ENCODE assay signal across 17 mouse cellular contexts in genomic region chr4:47093647-47094046, GRCm38 (mm10). TPM values are rescaled to one million over a fixed set of nuclear protein-coding genes. Genes with fewer than 3 reads are reported as not detected.
DNase-seq lines count a peak whose midpoint lies in the region; ATAC-seq and TF ChIP-seq lines count a peak whose summit lies in the region.
"Had no signal": no experiment of that assay in that cellular context is flagged by ENCODE, and none has a peak within 500 bp of the region (broad histone marks: within the 10 kb centered on the region; RNA-seq: fewer than 3 reads in every experiment).

No protein-coding gene starts in this region.

- no peaks in the 10 kb centered on the region for H3K36me3 ChIP-seq in forebrain, embryonic 12.5 days (replicated peaks)
- H3K36me3 ChIP-seq in forebrain, postnatal 0 days (ENCODE audit: insufficient read depth), result no peaks in the 10 kb centered on the region
- no peaks in the 10 kb centered on the region for H3K36me3 ChIP-seq in neural tube, embryonic 15.5 days
- H3K36me3 ChIP-seq in midbrain, embryonic 13.5 days, result no peaks in the 10 kb centered on the region
- H3K36me3 ChIP-seq: limb, embryonic 12.5 days; liver, embryonic 15.5 days; stomach, embryonic 15.5 days had no signal

- intact Hi-C loops in gastrocnemius, postnatal 36 days (cut with DNase I), result no loop called here

- H3K4me1 ChIP-seq in forebrain, embryonic 12.5 days, result peaks cover 23% of the 10 kb centered on the region
- H3K4me1 ChIP-seq in forebrain, postnatal 0 days (ENCODE audit: insufficient read depth), result no peaks in the 10 kb centered on the region
- H3K4me1 ChIP-seq in neural tube, embryonic 15.5 days, result peaks cover 22% of the 10 kb centered on the region
- peaks cover 24% of the 10 kb centered on the region for H3K4me1 ChIP-seq in midbrain, embryonic 13.5 days (replicated peaks)
- H3K4me1 ChIP-seq: liver, embryonic 15.5 days had no signal

- no peak overlapping the region for H3K4me3 ChIP-seq in forebrain, embryonic 12.5 days (replicated peaks)
- no peak overlapping the region for H3K4me3 ChIP-seq in forebrain, postnatal 0 days (ENCODE audit: low read depth, low read length)
- H3K4me3 ChIP-seq in neural tube, embryonic 15.5 days (replicated peaks), result no peak overlapping the region
- no peak overlapping the region for H3K4me3 ChIP-seq in midbrain, embryonic 13.5 days (replicated peaks)
- H3K4me3 ChIP-seq: liver, embryonic 15.5 days had no signal

- H3K27ac ChIP-seq in forebrain, embryonic 12.5 days, result no peak overlapping the region
- no peak overlapping the region for H3K27ac ChIP-seq in forebrain, postnatal 0 days (ENCODE audit: low read depth, low read length)
- no peak overlapping the region for H3K27ac ChIP-seq in neural tube, embryonic 15.5 days (replicated peaks)
- H3K27ac ChIP-seq in midbrain, embryonic 13.5 days, result no peak overlapping the region
- H3K27ac ChIP-seq: limb, embryonic 12.5 days; liver, embryonic 15.5 days; stomach, embryonic 15.5 days had no signal

- ATAC-seq in forebrain, embryonic 12.5 days (ENCODE audit: low FRiP score), result 0 out of 2 replicates have a peak, but pooled peaks have one; percentile 53
- no peak for ATAC-seq in forebrain, postnatal 0 days
- no peak for ATAC-seq in neural tube, embryonic 15.5 days (ENCODE audit: low FRiP score)
- ATAC-seq in midbrain, embryonic 13.5 days, result peak; percentile 51
- ATAC-seq: inflammation-experienced regulatory T-cells, adult 6 months had no signal

- peaks cover 40% of the 10 kb centered on the region for H3K27me3 ChIP-seq in forebrain, embryonic 12.5 days
- H3K27me3 ChIP-seq in forebrain, postnatal 0 days (ENCODE audit: insufficient read depth, low read length), result 0 out of 2 replicates have a peak, but pooled peaks cover 8% of the 10 kb centered on the region
- peaks cover 25% of the 10 kb centered on the region for H3K27me3 ChIP-seq in neural tube, embryonic 15.5 days (replicated peaks)
- H3K27me3 ChIP-seq in midbrain, embryonic 13.5 days, result peaks cover 56% of the 10 kb centered on the region

- TF ChIP-seq CTCF in forebrain, postnatal 0 days (IDR thresholded peaks at IDR 0.05; ENCODE audit: low read depth), result no peak

- H3K9me3 ChIP-seq in forebrain, embryonic 12.5 days, result no peaks in the 10 kb centered on the region
- no peaks in the 10 kb centered on the region for H3K9me3 ChIP-seq in forebrain, postnatal 0 days (ENCODE audit: low read length)
- H3K9me3 ChIP-seq in neural tube, embryonic 15.5 days (replicated peaks), result no peaks in the 10 kb centered on the region
- no peaks in the 10 kb centered on the region for H3K9me3 ChIP-seq in midbrain, embryonic 13.5 days
- H3K9me3 ChIP-seq: limb, embryonic 12.5 days; liver, embryonic 15.5 days; stomach, embryonic 15.5 days had no signal

- no peak for DNase-seq in forebrain, postnatal 0 days
- peak; percentile 40 for DNase-seq in neural tube, embryonic 10.5 days (ENCODE audit: extremely low spot score, low spot score)
- DNase-seq in gastrocnemius, postnatal 36 days, result no peak
- no peak for DNase-seq in ovary, adult 18-20 months (ENCODE audit: low spot score)
- no peak for DNase-seq in urinary bladder, postnatal 10 days (ENCODE audit: low spot score)
- DNase-seq: adrenal gland, postnatal 10 days; cerebellum, postnatal 10 days; kidney, postnatal 25 days; thymus, postnatal 25 days had no signal

- 19% methylated on average over 6 of the region's 6 CpGs for WGBS in forebrain, embryonic 12.5 days
- 33% methylated on average over 6 of the region's 6 CpGs for WGBS in forebrain, postnatal 0 days
- WGBS in neural tube, embryonic 15.5 days, result 27% methylated on average over 6 of the region's 6 CpGs
- WGBS in midbrain, embryonic 13.5 days, result 15% methylated on average over 6 of the region's 6 CpGs

- no peak overlapping the region for H3K9ac ChIP-seq in forebrain, embryonic 12.5 days
- H3K9ac ChIP-seq in forebrain, postnatal 0 days, result no peak overlapping the region
- no peak overlapping the region for H3K9ac ChIP-seq in neural tube, embryonic 15.5 days (replicated peaks)
- no peak overlapping the region for H3K9ac ChIP-seq in midbrain, embryonic 13.5 days (replicated peaks)
- H3K9ac ChIP-seq: limb, embryonic 12.5 days; liver, embryonic 15.5 days; stomach, embryonic 15.5 days had no signal

- no peak overlapping the region for H3K4me2 ChIP-seq in forebrain, embryonic 12.5 days
- H3K4me2 ChIP-seq in forebrain, postnatal 0 days (ENCODE audit: low read depth), result no peak overlapping the region
- no peak overlapping the region for H3K4me2 ChIP-seq in neural tube, embryonic 15.5 days
- H3K4me2 ChIP-seq in midbrain, embryonic 13.5 days (replicated peaks), result no peak overlapping the region; the same call in 1 of the 2 replicates
- H3K4me2 ChIP-seq: liver, embryonic 15.5 days had no signal

RNA-seq across cellular contexts. Expression of gene Galnt12, which starts 1.9 kb away (rescaled TPM):
- polyA plus RNA-seq in forebrain, embryonic 12.5 days (2016; fragmentation: Nextera tagmentation; extraction: Ambion mirVana), result 3.8 and 4.4 TPM in 2 replicates
- total RNA-seq in forebrain, postnatal 0 days (2014; rRNA removed), result 1.4 and 1.5 TPM in 2 replicates
- polyA plus RNA-seq in forebrain, postnatal 0 days (2015; fragmentation: Nextera tagmentation; extraction: Ambion mirVana), result 0.84 and 1.2 TPM in 2 replicates
- 1.3 and 5.0 TPM in 2 replicates for polyA plus RNA-seq in neural tube, embryonic 15.5 days (2015; fragmentation: Nextera tagmentation; extraction: Ambion mirVana)
- polyA plus RNA-seq in midbrain, embryonic 13.5 days (2015; fragmentation: Nextera tagmentation; extraction: Ambion mirVana), result 2.7 and 5.6 TPM in 2 replicates
- total RNA-seq in gastrocnemius, postnatal 36 days (2021), result not detected

RNA-seq across cellular contexts. Expression of gene Anks6, which starts 36.4 kb away (rescaled TPM):
- polyA plus RNA-seq in forebrain, embryonic 12.5 days (2016; fragmentation: Nextera tagmentation; extraction: Ambion mirVana), result 5.6 and 6.1 TPM in 2 replicates
- total RNA-seq in forebrain, postnatal 0 days (2014; rRNA removed), result 9.0 and 11.0 TPM in 2 replicates
- 2.1 TPM in 2 replicates for polyA plus RNA-seq in forebrain, postnatal 0 days (2015; fragmentation: Nextera tagmentation; extraction: Ambion mirVana)
- polyA plus RNA-seq in neural tube, embryonic 15.5 days (2015; fragmentation: Nextera tagmentation; extraction: Ambion mirVana), result 3.8 and 4.4 TPM in 2 replicates
- 3.9 and 4.4 TPM in 2 replicates for polyA plus RNA-seq in midbrain, embryonic 13.5 days (2015; fragmentation: Nextera tagmentation; extraction: Ambion mirVana)
- total RNA-seq in gastrocnemius, postnatal 36 days (2021), result 1 to 10 TPM; 1.3 TPM
- total RNA-seq: granulocyte monocyte progenitor cell, adult 5-6 weeks had no signal
- polyA plus RNA-seq: inflammation-experienced regulatory T-cells, adult 6 months had no signal

Comparison
In these comparisons a context has a peak if more than half of its experiments do, and no peak if none do; other contexts are left out.
1. ATAC-seq: peak in forebrain, embryonic 12.5 days (single experiment) and midbrain, embryonic 13.5 days (single experiment); none in forebrain, postnatal 0 days (single experiment) and neural tube, embryonic 15.5 days (single experiment).